Mouse (Mus musculus): ENCODE measurements around the gene Gm3317.
"Not testable (repeated sequence)": the region's sequence is repeated elsewhere in the genome, so short reads cannot be mapped to it uniquely, and the experiment has no call there.

Gene Gm3317

DNA sequence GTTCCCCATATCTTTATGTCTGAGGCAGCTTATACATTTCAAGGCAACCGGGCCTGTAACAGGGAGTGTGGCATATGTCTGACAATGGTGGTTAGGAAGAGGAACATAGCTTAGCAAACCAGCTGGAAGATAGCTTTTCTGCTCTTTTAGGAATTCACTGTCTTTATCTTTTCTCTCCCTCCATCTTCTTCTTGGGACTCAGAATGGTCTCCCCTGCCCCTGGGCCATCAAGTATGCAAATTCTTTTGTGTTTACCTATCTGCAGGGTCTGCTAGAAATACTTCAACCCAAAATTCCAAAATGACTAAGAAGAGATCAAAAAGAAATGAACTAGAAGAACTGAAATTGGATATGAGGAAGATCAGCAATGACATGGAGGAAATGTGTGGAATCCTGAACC, at the start of gene Gm3317:
Gene Gm3317, plus strand, starts transcription at position 301 of the 400 bp plus-strand sequence.
- not testable (repeated sequence) for DNase-seq (ENCODE audit: low read depth, low spot score); H3K27me3 ChIP-seq (ENCODE audit: control insufficient read depth, insufficient read depth, low read length, poor library complexity, severe bottlenecking); H3K36me3 ChIP-seq (ENCODE audit: control insufficient read depth, insufficient read depth, low read length, poor library complexity, severe bottlenecking)

DNA sequence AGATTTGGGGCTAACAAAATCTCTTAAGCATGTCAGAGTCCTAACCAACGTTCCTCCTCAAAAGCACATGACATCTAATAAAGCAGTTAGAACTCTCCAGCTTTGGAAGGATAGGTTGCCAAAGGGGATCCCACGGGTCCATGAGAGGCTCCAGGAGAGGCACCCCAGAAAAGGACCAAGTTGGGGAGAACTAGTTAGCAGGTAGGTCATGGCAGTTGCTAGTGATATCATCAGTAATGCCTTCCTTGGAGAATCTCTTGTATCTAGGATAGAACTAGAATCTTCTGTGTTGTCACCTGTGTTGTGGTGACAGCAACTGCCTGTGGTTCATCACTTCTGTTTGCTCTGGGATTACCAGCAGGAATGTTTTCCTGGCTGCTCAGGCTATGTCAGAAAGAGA, 33.1 kb upstream of the Gm3317 start, which contains the start of gene Gm8279:
Gene Gm8279, plus strand, starts transcription at position 301 of the 400 bp plus-strand sequence.
- not testable (repeated sequence) for DNase-seq (ENCODE audit: low read depth, low spot score); H3K27me3 ChIP-seq (ENCODE audit: control insufficient read depth, insufficient read depth, low read length, poor library complexity, severe bottlenecking)

DNA sequence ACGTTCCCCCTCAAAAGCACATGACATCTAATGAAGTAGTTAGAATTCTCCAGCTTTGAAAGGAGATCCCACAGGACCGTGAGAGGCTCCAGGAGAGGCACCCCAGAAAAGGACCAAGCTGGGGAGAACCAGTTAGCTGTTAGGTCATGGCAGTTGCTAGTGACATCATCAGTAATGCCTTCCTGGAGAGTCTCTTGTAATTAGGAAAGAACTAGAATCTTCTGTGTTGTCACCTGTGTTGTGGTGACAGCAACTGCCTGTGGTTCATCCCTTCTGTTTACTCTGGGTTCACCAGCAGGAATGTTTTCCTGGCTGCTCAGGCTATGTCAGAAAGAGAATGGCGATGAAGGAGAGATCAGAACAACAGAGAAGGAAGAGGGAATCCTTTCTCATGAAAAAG, 21.2 kb downstream of the Gm3317 start, which contains the start of gene Gm8271:
Gene Gm8271, plus strand, starts transcription at position 301 of the 400 bp plus-strand sequence.
- not testable (repeated sequence) for H3K27me3 ChIP-seq (ENCODE audit: control insufficient read depth, insufficient read depth, low read length, poor library complexity, severe bottlenecking); H3K36me3 ChIP-seq (ENCODE audit: control insufficient read depth, insufficient read depth, low read length, poor library complexity, severe bottlenecking); DNase-seq (ENCODE audit: low read depth, low spot score)

More for the DNA sequence above, 33.1 kb upstream of the Gm3317 start, which contains the start of gene Gm8279:
- not testable (repeated sequence) for H3K36me3 ChIP-seq (ENCODE audit: control insufficient read depth, insufficient read depth, low read length, poor library complexity, severe bottlenecking)

Measured in splenic B cell, adult 2 months (primary cell).